15 mouse cellular contexts compared by ENCODE assay signal in the genomic region with DNA sequence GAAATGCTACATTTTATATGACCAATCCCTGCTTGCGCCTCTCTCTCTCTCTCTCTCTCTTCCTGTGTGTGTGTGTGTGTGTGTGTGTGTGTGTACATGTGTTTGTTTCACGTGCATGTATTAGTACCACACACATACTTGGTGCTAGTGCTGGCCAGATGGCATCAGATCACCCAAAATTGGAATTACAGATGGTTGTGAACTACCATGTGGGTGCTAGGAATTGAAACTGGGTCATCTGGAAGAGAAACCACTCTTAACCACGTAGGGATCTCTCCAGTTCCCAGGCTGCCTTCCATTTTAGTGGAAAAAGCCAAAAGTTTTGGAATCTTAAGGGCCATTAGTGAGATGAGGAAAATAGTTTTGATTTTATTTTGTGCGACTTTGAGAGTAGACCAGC.
"Had no signal": no experiment of that assay in that cellular context is flagged by ENCODE, and none has a peak within 500 bp of the region (broad histone marks: within the 10 kb centered on the region; RNA-seq: fewer than 3 reads in every experiment).

No protein-coding gene starts in this region.

- H3K4me1 ChIP-seq: stomach, embryonic 15.5 days had no signal

- H3K9me3 ChIP-seq: neural tube, embryonic 12.5 days; neural tube, embryonic 13.5 days; neural tube, embryonic 15.5 days; stomach, embryonic 15.5 days had no signal

- H3K27ac ChIP-seq: neural tube, embryonic 12.5 days; neural tube, embryonic 13.5 days; neural tube, embryonic 15.5 days; stomach, embryonic 15.5 days; stomach, postnatal 0 days had no signal

- H3K36me3 ChIP-seq: neural tube, embryonic 12.5 days; neural tube, embryonic 13.5 days; neural tube, embryonic 15.5 days; stomach, embryonic 15.5 days had no signal

- H3K27me3 ChIP-seq: neural tube, embryonic 12.5 days; neural tube, embryonic 13.5 days; neural tube, embryonic 15.5 days; stomach, embryonic 15.5 days had no signal

- H3K9ac ChIP-seq: neural tube, embryonic 12.5 days; neural tube, embryonic 15.5 days; stomach, embryonic 15.5 days had no signal

- H3K4me3 ChIP-seq: neural tube, embryonic 12.5 days; neural tube, embryonic 13.5 days; neural tube, embryonic 15.5 days; stomach, embryonic 15.5 days had no signal

- DNase-seq: retina, postnatal 1 day; right cerebral cortex, postnatal 25 days; right cerebral cortex, postnatal 4 days; spleen, adult 18-20 months; thymus, adult 18-20 months; thymus, adult 2 months; thymus, postnatal 14 days; thymus, postnatal 25 days; thymus, postnatal 36 days; thymus, postnatal 4 days had no signal

- H3K4me2 ChIP-seq: neural tube, embryonic 12.5 days; neural tube, embryonic 13.5 days; neural tube, embryonic 15.5 days; stomach, embryonic 15.5 days had no signal
